Mouse (Mus musculus): ENCODE data around the gene Lrp10.
A peak's percentile ranks its signal among the peaks of the same experiment; 100 is the strongest.

Gene Lrp10

GRCm38 (mm10) chr14:54433941-54434531 lies 29.9 kb upstream of the Lrp10 start:
- no peak for DNase-seq

- DNase-seq: no peak
Measured at GRCm38 (mm10) chr14:54435194-54435918, 28.6 kb upstream of the Lrp10 start.

- DNase-seq: no peak
Measured at GRCm38 (mm10) chr14:54439155-54439554, 24.8 kb upstream of the Lrp10 start.

- DNase-seq: no peak
Measured at GRCm38 (mm10) chr14:54439610-54440009, 24.3 kb upstream of the Lrp10 start.

- DNase-seq: no peak
Measured at GRCm38 (mm10) chr14:54440538-54440937, 23.4 kb upstream of the Lrp10 start.

- DNase-seq: no peak
Measured at GRCm38 (mm10) chr14:54441365-54441764, 22.6 kb upstream of the Lrp10 start.

GRCm38 (mm10) chr14:54442548-54442947 lies 21.4 kb upstream of the Lrp10 start:
- DNase-seq: no peak

GRCm38 (mm10) chr14:54443196-54443595 lies 20.7 kb upstream of the Lrp10 start:
- DNase-seq: no peak

- no peak for DNase-seq
Measured at GRCm38 (mm10) chr14:54443712-54444618, 20.0 kb upstream of the Lrp10 start.

GRCm38 (mm10) chr14:54445476-54445875 lies 18.5 kb upstream of the Lrp10 start:
- DNase-seq: no peak

- DNase-seq: no peak
Measured at GRCm38 (mm10) chr14:54453566-54453965, 10.4 kb upstream of the Lrp10 start.

GRCm38 (mm10) chr14:54454669-54455528 lies 9.0 kb upstream of the Lrp10 start:
- no peak for DNase-seq

GRCm38 (mm10) chr14:54457907-54458569 lies 5.9 kb upstream of the Lrp10 start:
- no peak for DNase-seq

GRCm38 (mm10) chr14:54462146-54462545 lies 1.8 kb upstream of the Lrp10 start:
- DNase-seq: no peak

GRCm38 (mm10) chr14:54463108-54463958 lies 604 bp upstream of the Lrp10 start:
- no peak for DNase-seq

GRCm38 (mm10) chr14:54464293-54465005 lies 512 bp downstream of the Lrp10 start:
- DNase-seq: peak; percentile 63 to 67

GRCm38 (mm10) chr14:54471467-54471866 lies 7.5 kb downstream of the Lrp10 start:
- DNase-seq: no peak

GRCm38 (mm10) chr14:54472671-54473070 lies 8.7 kb downstream of the Lrp10 start:
- peak; percentile 53 to 54 for DNase-seq

- no peak for DNase-seq
Measured at GRCm38 (mm10) chr14:54474744-54475143, 10.8 kb downstream of the Lrp10 start.

All from cerebellum, postnatal 36 days (tissue).